Mouse (Mus musculus): ENCODE results near the gene Kcnj6.

Gene Kcnj6

DNA sequence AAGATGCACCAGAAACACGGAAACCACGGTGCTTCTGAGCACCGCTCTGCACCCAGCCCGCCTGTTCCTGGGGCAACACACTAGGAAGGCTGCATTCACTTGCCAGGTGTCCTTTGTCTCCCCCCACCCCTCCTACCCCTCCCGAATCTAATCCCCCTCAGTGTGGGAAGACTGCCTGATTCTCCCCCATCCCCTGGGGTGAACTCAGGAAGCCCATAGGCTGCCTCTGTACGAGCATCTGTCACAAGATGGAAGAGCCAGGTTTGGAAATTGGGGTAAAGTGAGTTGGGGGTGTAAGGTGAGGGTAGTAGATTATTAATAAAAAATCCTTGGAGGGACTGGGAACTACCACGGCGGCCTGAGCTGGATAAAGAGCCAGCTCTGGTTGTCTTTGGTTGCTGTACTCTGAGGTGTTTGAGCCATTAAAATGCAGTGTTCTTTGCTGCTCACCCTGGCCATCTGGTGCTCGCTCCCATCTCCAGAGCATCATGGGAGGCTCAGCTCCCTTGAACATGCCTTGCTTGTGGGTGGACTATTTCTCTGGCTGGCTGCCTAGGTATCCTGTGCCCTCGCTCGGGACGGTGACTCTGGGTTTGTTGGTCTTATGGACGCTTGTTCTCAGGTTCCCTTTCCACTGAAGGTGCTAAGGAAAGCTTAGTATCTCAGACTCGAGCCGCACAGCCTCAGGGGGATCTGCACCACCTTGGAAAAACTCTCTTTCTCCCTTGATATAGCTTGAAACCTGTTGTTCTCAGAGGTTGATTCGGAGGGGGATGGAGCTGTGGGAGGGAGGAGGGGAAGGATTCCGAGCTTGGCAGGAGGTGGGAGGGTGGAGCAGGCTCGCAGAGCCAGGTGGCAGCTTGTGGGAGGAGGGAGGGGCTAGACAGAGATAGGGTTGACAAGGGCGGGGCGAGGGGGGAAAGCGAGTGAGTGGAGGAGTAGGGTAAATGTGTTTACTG is 65.9 kb downstream of the Kcnj6 start:
- no peak for DNase-seq (ENCODE audit: low spot score)

DNA sequence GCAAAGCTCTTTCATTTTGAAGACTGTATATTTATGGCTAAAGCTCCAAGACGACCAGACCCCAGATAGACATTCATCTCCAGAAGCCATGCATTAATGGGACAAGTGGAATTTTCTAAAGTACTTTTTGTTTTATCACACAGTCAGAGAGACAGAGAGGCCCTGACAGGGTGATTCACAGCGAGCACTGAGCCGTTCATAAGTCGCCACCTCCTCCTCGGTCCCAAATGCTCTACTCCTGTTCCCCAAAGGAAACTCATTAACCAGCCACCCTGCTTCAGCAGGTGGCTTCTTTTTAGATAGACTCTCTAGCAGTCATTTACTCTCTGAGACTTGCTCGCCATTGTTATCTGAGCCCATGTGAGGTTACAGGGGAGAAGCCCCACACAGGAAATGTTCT is 72.1 kb downstream of the Kcnj6 start:
- DNase-seq (ENCODE audit: low spot score), result no peak

DNA sequence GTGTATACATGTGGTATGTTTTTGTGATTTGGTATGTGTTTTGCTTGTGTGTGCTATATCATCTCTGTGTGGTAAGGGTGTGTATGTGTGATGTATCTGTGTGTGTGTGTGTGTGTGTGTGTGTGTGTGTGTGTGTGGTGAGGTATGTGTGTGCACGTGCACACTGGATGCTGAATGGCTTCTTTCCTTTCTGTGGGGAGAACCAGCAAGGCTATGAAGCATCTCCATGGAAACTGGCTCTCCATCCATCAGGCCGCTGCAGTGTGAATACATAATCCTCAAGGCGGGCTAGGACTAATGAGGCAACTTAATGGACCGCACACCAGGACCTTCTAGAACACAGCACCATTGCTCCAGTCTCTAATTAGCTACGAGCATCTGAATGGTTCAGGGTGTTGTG is 78.3 kb downstream of the Kcnj6 start:
- DNase-seq (ENCODE audit: low spot score), result no peak

DNA sequence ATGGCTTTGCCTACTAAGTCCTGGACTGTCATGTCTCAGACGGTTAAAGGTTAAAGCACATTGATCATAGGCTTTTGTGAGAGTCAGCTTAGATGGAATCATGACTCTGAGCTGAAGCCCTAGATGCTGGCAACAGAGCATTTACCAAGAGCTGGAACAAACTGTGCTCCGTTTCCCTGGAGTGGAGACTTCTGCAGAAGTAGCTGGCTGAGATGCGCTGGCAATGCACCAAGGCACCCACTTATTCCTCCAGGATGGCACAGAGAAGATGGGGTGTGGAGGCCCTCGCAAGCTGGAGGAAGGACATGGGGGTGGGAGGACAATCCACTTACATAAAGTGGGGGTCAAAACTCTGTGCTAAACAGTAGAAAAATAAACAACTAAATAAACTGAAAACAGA is 91.5 kb downstream of the Kcnj6 start:
- no peak for DNase-seq (ENCODE audit: low spot score)

GRCm38 (mm10) chr16:94898832-94899231 is 98.7 kb downstream of the Kcnj6 start:
- no peak for DNase-seq (ENCODE audit: low spot score)

GRCm38 (mm10) chr16:94892162-94892650 is 105.3 kb downstream of the Kcnj6 start:
- DNase-seq (ENCODE audit: low spot score), result no peak

DNA sequence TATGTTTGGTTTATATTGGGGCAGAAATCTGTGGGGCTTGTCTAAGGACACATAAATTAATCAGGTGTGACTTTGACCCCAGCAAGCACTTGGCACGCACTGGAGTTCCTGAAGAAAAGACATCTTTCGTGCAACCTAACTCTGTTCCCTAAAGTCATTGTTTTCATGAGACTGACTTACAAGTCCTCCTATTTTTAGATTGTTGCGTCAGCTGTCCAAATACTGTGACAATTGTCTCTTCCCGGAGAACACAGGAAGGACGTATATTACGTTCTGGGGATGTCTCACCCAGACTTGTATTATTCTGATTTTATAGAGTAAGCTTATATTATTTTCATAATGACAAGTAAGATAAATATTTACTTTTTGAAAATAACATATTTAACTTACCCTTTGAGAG is 106.9 kb downstream of the Kcnj6 start:
- no peak for DNase-seq (ENCODE audit: low spot score)

DNA sequence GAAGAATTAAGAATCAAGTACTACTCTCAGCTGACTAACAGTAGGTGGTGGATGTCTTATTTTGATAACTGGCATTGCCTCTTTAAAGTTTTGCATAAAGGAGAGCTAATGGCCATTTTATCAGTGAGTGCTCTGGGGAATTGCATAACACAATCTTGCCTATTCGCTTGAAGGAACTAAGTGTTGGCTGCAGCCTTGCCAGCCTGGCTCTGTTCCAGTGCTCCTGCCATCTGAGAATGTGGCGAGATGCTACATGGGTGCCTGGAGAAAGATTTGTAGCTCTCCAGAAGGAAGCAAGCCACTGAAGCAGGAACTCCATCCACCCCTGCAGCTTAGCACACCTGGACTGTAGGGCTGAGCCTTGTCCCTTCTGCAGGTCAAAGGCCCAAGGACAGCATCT is 107.4 kb downstream of the Kcnj6 start:
- no peak for DNase-seq (ENCODE audit: low spot score)

GRCm38 (mm10) chr16:94888554-94888953 is 108.9 kb downstream of the Kcnj6 start:
- no peak for DNase-seq (ENCODE audit: low spot score)

- DNase-seq (ENCODE audit: low spot score), result no peak
These were observed 111.1 kb downstream of the Kcnj6 start for GRCm38 (mm10) chr16:94886398-94886797.

- DNase-seq (ENCODE audit: low spot score), result no peak
These were observed 112.4 kb downstream of the Kcnj6 start for GRCm38 (mm10) chr16:94885062-94885461.

GRCm38 (mm10) chr16:94883909-94884308 is 113.6 kb downstream of the Kcnj6 start:
- DNase-seq (ENCODE audit: low spot score), result no peak

DNA sequence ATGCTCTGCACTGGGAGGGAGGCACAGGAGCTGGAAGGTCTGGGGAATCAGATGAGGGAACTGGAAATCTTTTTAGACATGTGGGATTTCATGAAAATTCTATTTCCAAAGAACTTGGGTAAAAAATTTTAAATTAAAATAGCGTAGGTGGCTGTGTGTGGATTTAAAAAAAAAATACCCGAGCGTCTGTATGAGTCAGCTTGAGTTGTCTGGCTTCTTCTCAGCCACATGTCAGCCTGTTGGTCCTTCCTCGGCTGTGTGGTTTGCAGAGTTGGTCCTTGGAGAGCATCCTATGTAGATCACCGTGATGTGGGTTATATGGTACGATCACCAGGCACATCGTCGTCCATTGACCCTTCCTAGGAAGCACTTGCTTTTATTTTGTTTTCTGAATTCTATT is 114.3 kb downstream of the Kcnj6 start:
- no peak for DNase-seq (ENCODE audit: low spot score)

DNA sequence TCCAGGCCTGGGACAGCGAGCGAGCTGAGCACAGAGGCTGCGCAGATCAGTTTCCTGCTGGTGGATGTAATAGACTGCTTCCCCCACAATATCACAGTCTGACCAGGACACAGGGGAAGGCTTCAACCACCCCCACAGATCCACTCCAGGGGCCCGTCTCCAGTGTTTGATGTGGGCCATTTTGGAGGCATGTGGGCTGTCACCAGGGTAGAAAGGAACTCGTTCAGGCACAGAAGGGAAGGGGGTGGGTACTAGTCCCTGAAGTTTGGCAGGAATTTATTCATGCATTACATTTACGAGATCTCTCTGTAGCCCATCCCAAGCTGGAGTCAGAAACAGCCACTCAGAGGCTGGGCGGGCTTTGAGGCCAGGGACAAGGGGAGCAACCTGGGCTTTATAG is 115.4 kb downstream of the Kcnj6 start:
- no peak for DNase-seq (ENCODE audit: low spot score)

DNA sequence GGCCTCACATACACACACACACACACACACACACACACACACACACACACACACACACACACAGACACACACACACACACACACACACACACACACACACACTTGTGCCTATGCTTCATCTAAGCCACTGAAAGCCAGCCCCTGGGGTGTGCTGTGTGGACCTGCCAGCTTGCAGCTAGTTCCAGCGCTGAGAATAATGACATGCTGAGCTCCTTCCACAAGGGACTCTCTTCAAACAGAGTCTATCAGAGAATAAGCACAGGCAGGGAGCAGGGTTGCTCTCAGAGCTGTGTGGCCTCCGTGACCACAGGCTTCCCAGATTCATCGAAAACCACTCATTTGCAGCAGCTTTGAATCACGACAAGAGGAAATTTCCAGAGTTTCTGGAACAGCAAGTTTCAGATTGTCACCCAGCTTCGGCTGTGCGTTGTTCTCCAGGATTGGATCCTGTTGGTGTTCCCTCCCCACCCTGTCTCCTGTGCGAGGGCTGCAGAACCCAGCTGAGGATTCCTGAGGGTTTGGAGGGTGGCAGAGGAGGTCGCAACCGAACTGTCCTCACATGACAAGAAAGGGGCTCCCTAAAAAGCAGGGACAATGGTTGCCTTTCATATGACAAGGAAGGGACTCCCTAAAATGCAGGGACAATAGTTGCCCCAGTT is 124.8 kb downstream of the Kcnj6 start:
- no peak for DNase-seq (ENCODE audit: low spot score)

GRCm38 (mm10) chr16:94868354-94868753 is 129.1 kb downstream of the Kcnj6 start:
- no peak for DNase-seq (ENCODE audit: low spot score)

- peak; percentile 72 for DNase-seq (ENCODE audit: low spot score)
These were observed 131.1 kb downstream of the Kcnj6 start for GRCm38 (mm10) chr16:94866300-94866956.

GRCm38 (mm10) chr16:94865796-94866195 is 131.7 kb downstream of the Kcnj6 start:
- DNase-seq (ENCODE audit: low spot score), result no peak

DNA sequence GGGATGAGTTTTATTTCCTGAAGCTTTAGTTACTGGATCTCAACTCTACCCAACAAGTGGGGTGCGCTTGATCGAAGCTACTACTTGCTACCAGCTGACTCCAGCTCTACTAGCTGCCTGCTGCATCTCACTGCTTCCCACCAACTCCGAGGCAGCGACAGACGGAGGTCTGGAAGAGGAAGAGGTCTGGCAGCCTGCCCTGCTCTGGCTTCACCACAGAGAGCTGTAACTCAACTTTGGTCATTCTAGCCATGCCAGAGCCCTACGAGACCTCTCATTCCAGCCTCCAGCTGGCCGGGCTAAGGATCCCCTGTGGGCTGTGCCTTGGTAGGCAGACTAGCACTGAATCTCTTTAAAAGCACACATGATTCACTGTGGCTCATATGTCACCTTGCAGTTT is 132.4 kb downstream of the Kcnj6 start:
- DNase-seq (ENCODE audit: low spot score), result no peak

- DNase-seq (ENCODE audit: low spot score), result no peak
These were observed 134.0 kb downstream of the Kcnj6 start for GRCm38 (mm10) chr16:94863475-94863874.

GRCm38 (mm10) chr16:94855990-94856389 is 141.5 kb downstream of the Kcnj6 start:
- no peak for DNase-seq (ENCODE audit: low spot score)

DNA sequence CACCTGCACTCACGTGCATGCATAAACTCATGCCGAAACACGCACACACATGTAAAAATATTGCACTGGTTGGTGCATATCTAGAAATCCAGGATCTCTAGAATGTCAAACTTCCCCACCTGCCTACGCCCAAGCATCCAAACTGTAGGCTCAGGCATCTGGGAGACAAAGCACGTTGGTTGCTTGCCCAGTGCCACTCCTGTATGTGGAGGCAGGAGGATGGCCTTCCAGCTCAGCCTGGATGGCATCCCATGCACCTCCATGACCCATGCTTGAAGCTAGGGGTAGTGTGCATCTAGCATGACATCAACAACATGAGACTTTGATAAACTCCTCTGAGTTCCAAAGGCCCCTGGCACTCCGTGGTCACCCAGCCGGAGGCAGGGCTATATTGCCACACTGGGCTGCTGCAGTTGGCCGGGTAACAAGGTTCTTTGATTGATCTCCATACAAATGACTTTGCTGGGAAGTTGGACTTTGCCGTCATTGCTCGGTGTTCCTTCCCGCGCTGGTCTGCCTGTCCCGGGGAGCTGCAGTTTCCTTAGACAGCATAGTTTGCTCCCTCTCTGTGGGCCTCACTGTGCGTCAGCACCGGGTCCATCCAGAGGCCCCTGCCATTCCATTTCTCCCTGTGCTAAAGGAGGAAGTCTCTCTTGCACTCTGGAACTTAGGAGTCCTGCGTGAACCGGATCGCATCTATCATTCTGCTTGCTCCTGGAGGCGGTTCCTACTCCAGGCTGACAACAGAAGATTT is 144.9 kb downstream of the Kcnj6 start:
- DNase-seq (ENCODE audit: low spot score), result no peak

All from testis, postnatal 10 days (tissue).